Mouse (Mus musculus) testis, adult 2 months (tissue): ENCODE measurements around the gene Fcgr3.
A peak's percentile ranks its signal among the peaks of the same experiment; 100 is the strongest.

Experiments
- CTCF ChIP-seq: fragments of 200-500 bp; IDR thresholded peaks from 2 replicates; pipeline ENCODE4 v1.5.1; 2012; ENCODE audit warnings: low read depth, mild to moderate bottlenecking, inconsistent platforms, low read length, moderate library complexity; ENCODE audit not compliant: control insufficient read depth, insufficient read depth, insufficient replicate concordance
- POLR2A ChIP-seq: fragments of 200-500 bp; IDR thresholded peaks from 2 replicates; pipeline ENCODE4 v1.6.1; 2012; ENCODE audit warnings: low read depth, mild to moderate bottlenecking, inconsistent platforms, low read length, moderate library complexity; ENCODE audit not compliant: control insufficient read depth

- TF ChIP-seq CTCF, result no peak
- TF ChIP-seq POLR2A, result 0 out of 2 replicates have a peak, but pooled peaks have one; percentile 10
Measured at GRCm38 (mm10) chr1:171110659-171111019, 45.9 kb upstream of the Fcgr3 start.
